Mouse (Mus musculus): Measurements from ENCODE around the gene Sh3d21. TPM values are rescaled to one million over a fixed set of nuclear protein-coding genes. Genes with fewer than 3 reads are reported as not detected.
A peak's percentile ranks its signal among the peaks of the same experiment; 100 is the strongest.
"Not testable (repeated sequence)": the region's sequence is repeated elsewhere in the genome, so short reads cannot be mapped to it uniquely, and the experiment has no call there.

Gene Sh3d21
- polyA plus RNA-seq, 1 experiment from 2014 or later = 2.5 TPM

GRCm38 (mm10) chr4:126166084-126166483 lies 2.8 kb upstream of the Sh3d21 start:
- H3K27ac ChIP-seq (replicated peaks in 1 of 2; ENCODE audit: control insufficient read depth in 1 of 2, insufficient read depth in 1 of 2, low read depth in 2 of 2, low read length in 2 of 2) = peak overlapping the region; percentile 59 to 78
- no peaks in the 10 kb centered on the region for H3K9me3 ChIP-seq (ENCODE audit: control insufficient read depth, low read length)
- H3K4me2 ChIP-seq (ENCODE audit: low read length) = no peak overlapping the region
- peaks cover 7 to 17% of the 10 kb centered on the region in 2 experiments for H3K4me1 ChIP-seq (ENCODE audit: control insufficient read depth in 2 of 2, insufficient read depth in 2 of 2, low read length in 2 of 2)
- no peaks in the 10 kb centered on the region for H3K27me3 ChIP-seq (ENCODE audit: control insufficient read depth, insufficient read depth, low read length)
- no peak overlapping the region for H3K4me3 ChIP-seq (ENCODE audit: control insufficient read depth in 1 of 2, insufficient read depth in 1 of 2, low read depth in 1 of 2, low read length in 2 of 2)
- ATAC-seq (ENCODE audit: insufficient number of reproducible peaks, insufficient read depth, low FRiP score, low read depth) = no peak
- H3K36me3 ChIP-seq (ENCODE audit: control insufficient read depth, insufficient read depth, low read length) = peaks cover 59% of the 10 kb centered on the region
- 0 out of 2 replicates have a peak overlapping the region, but pooled peaks have one; percentile 36 for H3K9ac ChIP-seq (ENCODE audit: low read length)
- 51% methylated on average over 3 of the region's 3 CpGs for WGBS

GRCm38 (mm10) chr4:126165092-126165491 lies 1.8 kb upstream of the Sh3d21 start:
- H3K9ac ChIP-seq (ENCODE audit: low read length); ATAC-seq (ENCODE audit: insufficient number of reproducible peaks, insufficient read depth, low FRiP score, low read depth); H3K9me3 ChIP-seq (ENCODE audit: control insufficient read depth, low read length); H3K4me2 ChIP-seq (ENCODE audit: low read length); H3K4me3 ChIP-seq (ENCODE audit: control insufficient read depth in 1 of 2, insufficient read depth in 1 of 2, low read depth in 1 of 2, low read length in 2 of 2); H3K27ac ChIP-seq (replicated peaks in 1 of 2; ENCODE audit: control insufficient read depth in 1 of 2, insufficient read depth in 1 of 2, low read depth in 2 of 2, low read length in 2 of 2); H3K27me3 ChIP-seq (ENCODE audit: control insufficient read depth, insufficient read depth, low read length): not testable (repeated sequence)
- 76% methylated on average over 8 of the region's 10 CpGs for WGBS
- Histone ChIP-seq H3K36me3 (ENCODE audit: control insufficient read depth, insufficient read depth, low read length) (peaks cover 49% of the 10 kb centered on the region), H3K4me1 (ENCODE audit: control insufficient read depth in 2 of 2, insufficient read depth in 2 of 2, low read length in 2 of 2) (peaks cover 7 to 17% of the 10 kb centered on the region in 2 experiments)

- Histone ChIP-seq H3K4me3 (ENCODE audit: control insufficient read depth in 1 of 2, insufficient read depth in 1 of 2, low read depth in 1 of 2, low read length in 2 of 2) (no peak overlapping the region), H3K4me2 (ENCODE audit: low read length) (peak overlapping the region; percentile 93), H3K9me3 (ENCODE audit: control insufficient read depth, low read length) (no peaks in the 10 kb centered on the region), H3K9ac (ENCODE audit: low read length) (no peak overlapping the region), H3K27me3 (ENCODE audit: control insufficient read depth, insufficient read depth, low read length) (no peaks in the 10 kb centered on the region), H3K36me3 (ENCODE audit: control insufficient read depth, insufficient read depth, low read length) (peaks cover 35% of the 10 kb centered on the region), H3K4me1 (ENCODE audit: control insufficient read depth in 2 of 2, insufficient read depth in 2 of 2, low read length in 2 of 2) (peaks cover 7 to 17% of the 10 kb centered on the region in 2 experiments), H3K27ac (replicated peaks in 1 of 2; ENCODE audit: control insufficient read depth in 1 of 2, insufficient read depth in 1 of 2, low read depth in 2 of 2, low read length in 2 of 2) (peak overlapping the region in 1 of 2 experiments; percentile 53; a peak in 2 of 4 replicates)
- 64% methylated on average over 4 of the region's 4 CpGs for WGBS
- no peak for ATAC-seq (ENCODE audit: insufficient number of reproducible peaks, insufficient read depth, low FRiP score, low read depth)
These were observed 394 bp upstream of the Sh3d21 start for GRCm38 (mm10) chr4:126163685-126164084.

- H3K4me2 ChIP-seq (ENCODE audit: low read length) = peak overlapping the region; percentile 93
- H3K4me3 ChIP-seq (ENCODE audit: control insufficient read depth in 1 of 2, insufficient read depth in 1 of 2, low read depth in 1 of 2, low read length in 2 of 2) = peak overlapping the region; percentile 55
- H3K27ac ChIP-seq (replicated peaks in 1 of 2; ENCODE audit: control insufficient read depth in 1 of 2, insufficient read depth in 1 of 2, low read depth in 2 of 2, low read length in 2 of 2) = peak overlapping the region; percentile 24 to 68
- H3K4me1 ChIP-seq (ENCODE audit: control insufficient read depth in 2 of 2, insufficient read depth in 2 of 2, low read length in 2 of 2) = peaks cover 7 to 17% of the 10 kb centered on the region in 2 experiments
- peak; percentile 82 for ATAC-seq (ENCODE audit: insufficient number of reproducible peaks, insufficient read depth, low FRiP score, low read depth)
- under 1% methylated on average over 44 of the region's 44 CpGs for WGBS
- H3K9ac ChIP-seq (ENCODE audit: low read length) = peak overlapping the region; percentile 84
- no peaks in the 10 kb centered on the region for H3K9me3 ChIP-seq (ENCODE audit: control insufficient read depth, low read length)
- peaks cover 24% of the 10 kb centered on the region for H3K36me3 ChIP-seq (ENCODE audit: control insufficient read depth, insufficient read depth, low read length)
- H3K27me3 ChIP-seq (ENCODE audit: control insufficient read depth, insufficient read depth, low read length) = no peaks in the 10 kb centered on the region
These were observed 686 bp downstream of the Sh3d21 start for GRCm38 (mm10) chr4:126162544-126163066.

GRCm38 (mm10) chr4:126161986-126162385 lies 1.3 kb downstream of the Sh3d21 start:
- H3K4me2 ChIP-seq (ENCODE audit: low read length) = peak overlapping the region; percentile 93
- peak overlapping the region; percentile 84 for H3K9ac ChIP-seq (ENCODE audit: low read length)
- peak overlapping the region in 1 of 2 experiments; percentile 11; a peak in 1 of 4 replicates for H3K27ac ChIP-seq (replicated peaks in 1 of 2; ENCODE audit: control insufficient read depth in 1 of 2, insufficient read depth in 1 of 2, low read depth in 2 of 2, low read length in 2 of 2)
- H3K36me3 ChIP-seq (ENCODE audit: control insufficient read depth, insufficient read depth, low read length) = peaks cover 18% of the 10 kb centered on the region
- H3K4me1 ChIP-seq (ENCODE audit: control insufficient read depth in 2 of 2, insufficient read depth in 2 of 2, low read length in 2 of 2) = peaks cover 7 to 17% of the 10 kb centered on the region in 2 experiments
- no peaks in the 10 kb centered on the region for H3K27me3 ChIP-seq (ENCODE audit: control insufficient read depth, insufficient read depth, low read length)
- ATAC-seq (ENCODE audit: insufficient number of reproducible peaks, insufficient read depth, low FRiP score, low read depth) = no peak
- peak overlapping the region; percentile 55; a peak in 2 of 4 replicates for H3K4me3 ChIP-seq (ENCODE audit: control insufficient read depth in 1 of 2, insufficient read depth in 1 of 2, low read depth in 1 of 2, low read length in 2 of 2)
- WGBS = 74% methylated on average over 9 of the region's 9 CpGs
- no peaks in the 10 kb centered on the region for H3K9me3 ChIP-seq (ENCODE audit: control insufficient read depth, low read length)

- H3K9me3 ChIP-seq (ENCODE audit: control insufficient read depth, low read length) = no peaks in the 10 kb centered on the region
- H3K36me3 ChIP-seq (ENCODE audit: control insufficient read depth, insufficient read depth, low read length) = peaks cover 12% of the 10 kb centered on the region
- H3K27ac ChIP-seq (replicated peaks in 1 of 2; ENCODE audit: control insufficient read depth in 1 of 2, insufficient read depth in 1 of 2, low read depth in 2 of 2, low read length in 2 of 2) = no peak overlapping the region
- H3K9ac ChIP-seq (ENCODE audit: low read length) = no peak overlapping the region
- H3K4me1 ChIP-seq (ENCODE audit: control insufficient read depth in 2 of 2, insufficient read depth in 2 of 2, low read length in 2 of 2) = peaks cover 7 to 15% of the 10 kb centered on the region in 2 experiments
- H3K4me3 ChIP-seq (ENCODE audit: control insufficient read depth in 1 of 2, insufficient read depth in 1 of 2, low read depth in 1 of 2, low read length in 2 of 2) = no peak overlapping the region
- H3K4me2 ChIP-seq (ENCODE audit: low read length) = no peak overlapping the region
- no peak for ATAC-seq (ENCODE audit: insufficient number of reproducible peaks, insufficient read depth, low FRiP score, low read depth)
- WGBS = 81% methylated on average over 6 of the region's 6 CpGs
- no peaks in the 10 kb centered on the region for H3K27me3 ChIP-seq (ENCODE audit: control insufficient read depth, insufficient read depth, low read length)
These were observed 1.8 kb downstream of the Sh3d21 start for GRCm38 (mm10) chr4:126161456-126161855.

- Histone ChIP-seq H3K36me3 (ENCODE audit: control insufficient read depth, insufficient read depth, low read length) (peaks cover 7% of the 10 kb centered on the region), H3K9ac (ENCODE audit: low read length) (no peak overlapping the region), H3K9me3 (ENCODE audit: control insufficient read depth, low read length) (no peaks in the 10 kb centered on the region), H3K4me3 (ENCODE audit: control insufficient read depth in 1 of 2, insufficient read depth in 1 of 2, low read depth in 1 of 2, low read length in 2 of 2) (no peak overlapping the region), H3K27ac (replicated peaks in 1 of 2; ENCODE audit: control insufficient read depth in 1 of 2, insufficient read depth in 1 of 2, low read depth in 2 of 2, low read length in 2 of 2) (no peak overlapping the region), H3K4me2 (ENCODE audit: low read length) (no peak overlapping the region), H3K4me1 (ENCODE audit: control insufficient read depth in 2 of 2, insufficient read depth in 2 of 2, low read length in 2 of 2) (peaks cover 4 to 11% of the 10 kb centered on the region in 2 experiments), H3K27me3 (ENCODE audit: control insufficient read depth, insufficient read depth, low read length) (no peaks in the 10 kb centered on the region)
- WGBS = 86% methylated on average over 8 of the region's 8 CpGs
- no peak for ATAC-seq (ENCODE audit: insufficient number of reproducible peaks, insufficient read depth, low FRiP score, low read depth)
These were observed 2.3 kb downstream of the Sh3d21 start for GRCm38 (mm10) chr4:126160981-126161380.

- Histone ChIP-seq H3K4me3 (ENCODE audit: control insufficient read depth in 1 of 2, insufficient read depth in 1 of 2, low read depth in 1 of 2, low read length in 2 of 2) (no peak overlapping the region), H3K27ac (replicated peaks in 1 of 2; ENCODE audit: control insufficient read depth in 1 of 2, insufficient read depth in 1 of 2, low read depth in 2 of 2, low read length in 2 of 2) (no peak overlapping the region), H3K4me1 (ENCODE audit: control insufficient read depth in 2 of 2, insufficient read depth in 2 of 2, low read length in 2 of 2) (peaks cover 9 to 16% of the 10 kb centered on the region in 2 experiments), H3K9me3 (ENCODE audit: control insufficient read depth, low read length) (no peaks in the 10 kb centered on the region), H3K4me2 (ENCODE audit: low read length) (no peak overlapping the region), H3K36me3 (ENCODE audit: control insufficient read depth, insufficient read depth, low read length) (no peaks in the 10 kb centered on the region), H3K27me3 (ENCODE audit: control insufficient read depth, insufficient read depth, low read length) (no peaks in the 10 kb centered on the region), H3K9ac (ENCODE audit: low read length) (no peak overlapping the region)
- 70% methylated on average over 8 of the region's 8 CpGs for WGBS
- ATAC-seq (ENCODE audit: insufficient number of reproducible peaks, insufficient read depth, low FRiP score, low read depth) = no peak
These were observed 3.8 kb downstream of the Sh3d21 start for GRCm38 (mm10) chr4:126159455-126159854.

All from heart, embryonic 14.5 days (tissue).